Mouse (Mus musculus) ES-Bruce4 (cell line): ENCODE measurements around the gene Zmynd12. TPM values are rescaled to one million over a fixed set of nuclear protein-coding genes. Genes with fewer than 3 reads are reported as not detected.

Experiments used
- H3K27ac ChIP-seq: 2 replicates; pipeline ENCODE4 v1.5.1; 2012; ENCODE audit warnings: low read length, inconsistent platforms; ENCODE audit not compliant: insufficient read depth
- H3K27me3 ChIP-seq: 2 replicates; pipeline ENCODE4 v1.6.1; 2012; ENCODE audit warnings: mild to moderate bottlenecking, low read length, inconsistent platforms; ENCODE audit not compliant: control insufficient read depth, poor library complexity, insufficient read depth, severe bottlenecking
- H3K36me3 ChIP-seq: 2 replicates; pipeline ENCODE4 v1.6.1; 2012; ENCODE audit warnings: inconsistent platforms, mild to moderate bottlenecking, low read length, moderate library complexity; ENCODE audit not compliant: control insufficient read depth, poor library complexity, insufficient read depth, severe bottlenecking
- H3K4me1 ChIP-seq: one replicate; pipeline ENCODE4 v1.8.1; 2011; ENCODE audit warnings: low read length; ENCODE audit not compliant: control insufficient read depth, insufficient read depth
- H3K4me3 ChIP-seq: 2 replicates; pipeline ENCODE4 v1.5.1; 2011; ENCODE audit warnings: low read depth, mild to moderate bottlenecking, low read length
- H3K9ac ChIP-seq: 2 replicates; pipeline ENCODE4 v1.6.1; 2012; ENCODE audit warnings: low read depth, mild to moderate bottlenecking, inconsistent platforms; ENCODE audit not compliant: poor library complexity, severe bottlenecking
- H3K9me3 ChIP-seq: replicated peaks from 2 replicates; pipeline ENCODE4 v1.6.1; 2012; ENCODE audit warnings: mild to moderate bottlenecking, low read length, inconsistent platforms; ENCODE audit not compliant: control insufficient read depth, poor library complexity, insufficient read depth, severe bottlenecking
- CTCF ChIP-seq: IDR thresholded peaks from one replicate; pipeline ENCODE4 v1.8.1; 2011; ENCODE audit warnings: low read depth, low read length
- EP300 ChIP-seq: IDR thresholded peaks from 2 replicates; pipeline ENCODE4 v1.6.1; 2011; ENCODE audit warnings: low read depth, low read length; ENCODE audit not compliant: insufficient read depth
- POLR2A ChIP-seq: IDR thresholded peaks from one replicate; pipeline ENCODE4 v1.8.1; 2011; ENCODE audit warnings: low read length; ENCODE audit not compliant: insufficient read depth
- polyA plus RNA-seq: library from polyadenylated mRNA; stranded (reverse); fragments of >200 nt; gene quantifications from 2 replicates; pipeline ENCODE4 v1.2.4, GENCODE M21; 2011; ENCODE audit warnings: low read depth; ENCODE audit not compliant: missing spikeins, insufficient read depth, insufficient read length

The Zmynd12 gene
- 0.96 TPM in 1 of 2 replicates, not detected in the other for polyA plus RNA-seq

DNA sequence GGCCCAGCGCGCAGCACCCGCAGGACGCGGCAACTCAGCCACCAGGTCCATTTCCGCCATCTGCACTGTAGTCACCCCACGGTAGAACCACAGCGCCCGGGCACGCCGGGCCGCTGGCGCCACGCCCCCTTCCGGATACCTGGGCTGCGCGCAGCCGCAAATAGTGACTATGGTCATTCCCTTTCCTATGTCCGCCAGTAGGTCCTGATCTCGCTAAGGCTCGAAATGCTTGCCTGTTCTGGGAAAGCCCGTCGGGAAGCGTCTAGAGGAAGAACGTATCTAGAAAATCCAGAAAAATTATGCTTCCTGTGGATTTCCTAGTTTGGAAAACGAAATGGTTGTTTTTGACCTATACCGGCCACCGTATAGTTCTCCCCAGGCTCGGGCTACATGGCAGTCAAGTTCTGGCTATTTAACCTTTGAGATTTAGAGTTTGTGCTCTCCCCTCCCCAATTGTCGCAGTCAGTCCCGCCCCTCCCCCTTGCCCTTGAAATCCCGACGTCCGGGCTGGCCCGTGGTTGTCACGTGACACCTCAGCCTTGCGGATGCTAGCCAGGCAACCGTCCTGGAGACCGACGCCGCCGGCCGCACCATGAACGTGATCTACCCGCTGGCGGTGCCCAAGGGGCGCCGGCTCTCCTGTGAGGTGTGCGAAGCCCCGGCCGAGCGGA is at the start of gene Zmynd12, which contains the start of gene Ppcs:
Zmynd12 (plus strand) TSS at position 521 of the 671 bp plus-strand sequence.
Ppcs (minus strand) TSS at position 127 of the 671 bp plus-strand sequence.
- Histone ChIP-seq H3K9me3 (no peaks in the 10 kb centered on the region), H3K4me3 (peak within 1 kb of the TSS; percentile 94), H3K9ac (peak within 1 kb of the TSS; percentile 94), H3K4me1 (peaks cover 2% of the 10 kb centered on the region), H3K36me3 (peaks cover 2% of the 10 kb centered on the region; the same call in 1 of the 2 replicates), H3K27ac (peak within 1 kb of the TSS; percentile 81), H3K27me3 (no peaks in the 10 kb centered on the region)
- TF ChIP-seq CTCF = no peak
- TF ChIP-seq EP300 = 0 out of 2 replicates have a peak, but pooled peaks have one; percentile 67
- peak; percentile 46 for TF ChIP-seq POLR2A

GRCm38 (mm10) chr4:119381471-119382190 is 41.0 kb upstream of the Zmynd12 start:
- TF ChIP-seq CTCF = no peak
- no peak for TF ChIP-seq EP300
- TF ChIP-seq POLR2A = no peak
- Histone ChIP-seq H3K4me1 (no peaks in the 10 kb centered on the region), H3K27me3 (no peaks in the 10 kb centered on the region), H3K9me3 (no peaks in the 10 kb centered on the region), H3K36me3 (no peaks in the 10 kb centered on the region), H3K4me3 (no peak overlapping the region), H3K27ac (no peak overlapping the region), H3K9ac (no peak overlapping the region)

DNA sequence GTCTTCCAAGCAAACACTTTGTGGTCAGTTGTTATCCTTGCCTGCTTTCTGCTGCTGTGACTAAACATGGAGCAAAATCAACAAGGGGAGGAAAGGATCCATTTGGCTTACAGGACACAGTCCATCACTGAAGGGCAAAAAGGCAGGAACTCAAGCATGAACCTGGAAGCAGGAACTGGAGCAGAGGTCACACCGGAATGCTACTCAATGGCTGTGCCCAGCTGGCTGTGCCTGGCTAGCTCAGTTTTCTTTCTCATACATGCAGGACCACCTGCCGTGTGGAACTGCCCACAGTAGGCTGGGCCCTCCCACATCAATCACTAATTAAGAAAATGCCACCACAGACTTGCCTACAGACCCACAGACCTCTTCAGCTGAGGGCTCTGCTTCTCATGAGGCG is 33.4 kb upstream of the Zmynd12 start:
- no peak for TF ChIP-seq EP300
- no peak for TF ChIP-seq POLR2A
- TF ChIP-seq CTCF = no peak
- H3K27ac ChIP-seq = no peak overlapping the region
- H3K27me3 ChIP-seq = no peaks in the 10 kb centered on the region
- no peaks in the 10 kb centered on the region for H3K36me3 ChIP-seq
- H3K9ac ChIP-seq = no peak overlapping the region
- no peaks in the 10 kb centered on the region for H3K4me1 ChIP-seq
- no peak overlapping the region for H3K4me3 ChIP-seq
- no peaks in the 10 kb centered on the region for H3K9me3 ChIP-seq

GRCm38 (mm10) chr4:119390369-119390768 is 32.2 kb upstream of the Zmynd12 start:
- H3K27ac ChIP-seq = no peak overlapping the region
- TF ChIP-seq EP300 = no peak
- TF ChIP-seq CTCF = peak; percentile 85
- H3K27me3 ChIP-seq = no peaks in the 10 kb centered on the region
- no peaks in the 10 kb centered on the region for H3K4me1 ChIP-seq
- no peak overlapping the region for H3K4me3 ChIP-seq
- no peak overlapping the region for H3K9ac ChIP-seq
- H3K36me3 ChIP-seq = no peaks in the 10 kb centered on the region
- no peaks in the 10 kb centered on the region for H3K9me3 ChIP-seq

GRCm38 (mm10) chr4:119398751-119399150 is 23.9 kb upstream of the Zmynd12 start:
- H3K9me3 ChIP-seq = 0 out of 2 replicates have a peak, but pooled peaks cover 3% of the 10 kb centered on the region
- no peaks in the 10 kb centered on the region for H3K36me3 ChIP-seq
- no peak overlapping the region for H3K27ac ChIP-seq
- H3K4me1 ChIP-seq = no peaks in the 10 kb centered on the region
- H3K27me3 ChIP-seq = no peaks in the 10 kb centered on the region
- no peak overlapping the region for H3K9ac ChIP-seq
- TF ChIP-seq CTCF (no peak), POLR2A (no peak), EP300 (no peak)
- H3K4me3 ChIP-seq = no peak overlapping the region

DNA sequence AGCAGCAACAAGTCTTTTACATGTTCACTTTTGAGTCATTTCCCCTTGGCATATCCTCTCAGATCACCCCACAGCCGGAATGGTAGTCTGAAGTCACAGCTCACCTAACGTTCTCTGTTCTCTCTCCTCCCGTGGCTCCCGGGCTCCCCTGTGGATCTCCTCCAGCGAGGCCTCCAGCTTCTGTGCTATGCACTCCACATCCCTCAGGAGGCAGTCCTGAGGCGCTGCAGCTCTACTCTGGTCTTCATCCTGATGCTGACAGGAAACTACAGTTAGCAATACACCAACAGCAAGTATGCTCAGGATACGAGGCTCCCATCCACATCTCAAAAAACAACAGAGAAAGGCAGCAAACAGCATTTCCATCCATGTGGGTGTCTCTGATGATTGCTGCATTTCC is 21.7 kb upstream of the Zmynd12 start:
- Histone ChIP-seq H3K36me3 (no peaks in the 10 kb centered on the region), H3K9me3 (0 out of 2 replicates have a peak, but pooled peaks cover 3% of the 10 kb centered on the region), H3K4me1 (no peaks in the 10 kb centered on the region), H3K27ac (no peak overlapping the region), H3K9ac (no peak overlapping the region), H3K4me3 (no peak overlapping the region), H3K27me3 (no peaks in the 10 kb centered on the region)
- TF ChIP-seq POLR2A = no peak
- TF ChIP-seq EP300 = no peak
- TF ChIP-seq CTCF = peak; percentile 26
